Comparison of ENCODE assay signal across 21 mouse cellular contexts in genomic region chr12:28684674-28685073, GRCm38 (mm10). TPM values are rescaled to one million over a fixed set of nuclear protein-coding genes. Genes with fewer than 3 reads are reported as not detected.
DNase-seq lines count a peak whose midpoint lies in the region; ATAC-seq and TF ChIP-seq lines count a peak whose summit lies in the region.
"Had no signal": no experiment of that assay in that cellular context is flagged by ENCODE, and none has a peak within 500 bp of the region (broad histone marks: within the 10 kb centered on the region; RNA-seq: fewer than 3 reads in every experiment).

No protein-coding gene starts in this region.

- H3K4me1 ChIP-seq in liver, postnatal 0 days (ENCODE audit: insufficient read depth), result peaks cover 10% of the 10 kb centered on the region
- H3K4me1 ChIP-seq in cortical plate, adult 2 months (ENCODE audit: control insufficient read depth, insufficient read depth, low read length), result peaks cover 8% of the 10 kb centered on the region; the same call in 1 of the 2 replicates
- H3K4me1 ChIP-seq: embryonic facial prominence, embryonic 13.5 days; embryonic facial prominence, embryonic 15.5 days; forebrain, embryonic 13.5 days; forebrain, embryonic 15.5 days had no signal

- no peaks in the 10 kb centered on the region for H3K27me3 ChIP-seq in liver, postnatal 0 days (ENCODE audit: insufficient read depth, low read length)
- H3K27me3 ChIP-seq: embryonic facial prominence, embryonic 13.5 days; embryonic facial prominence, embryonic 15.5 days; forebrain, embryonic 13.5 days; forebrain, embryonic 15.5 days had no signal

- H3K9me3 ChIP-seq in liver, postnatal 0 days (ENCODE audit: low read length), result no peaks in the 10 kb centered on the region
- H3K9me3 ChIP-seq: embryonic facial prominence, embryonic 13.5 days; embryonic facial prominence, embryonic 15.5 days; forebrain, embryonic 10.5 days; forebrain, embryonic 13.5 days; forebrain, embryonic 15.5 days had no signal

- ATAC-seq in frontal cortex, adult (ENCODE audit: low TSS enrichment), result peak; percentile 69
- no peak for ATAC-seq in liver, postnatal 0 days
- ATAC-seq in megakaryocyte, adult 5-6 weeks (ENCODE audit: poor library complexity, severe bottlenecking), result no peak
- ATAC-seq: forebrain, embryonic 13.5 days; forebrain, embryonic 15.5 days had no signal

- 88% methylated on average over 1 of the region's 1 CpGs for WGBS in liver, postnatal 0 days (ENCODE audit: insufficient replicate concordance)

- H3K4me2 ChIP-seq in liver, postnatal 0 days (ENCODE audit: low read depth, low read length), result no peak overlapping the region
- H3K4me2 ChIP-seq: embryonic facial prominence, embryonic 13.5 days; embryonic facial prominence, embryonic 15.5 days; forebrain, embryonic 13.5 days; forebrain, embryonic 15.5 days had no signal

- H3K4me3 ChIP-seq in liver, postnatal 0 days (ENCODE audit: low read depth, low read length), result no peak overlapping the region
- H3K4me3 ChIP-seq in cortical plate, adult 2 months (ENCODE audit: insufficient read depth, low read length), result no peak overlapping the region
- H3K4me3 ChIP-seq: embryonic facial prominence, embryonic 13.5 days; embryonic facial prominence, embryonic 15.5 days; erythroblast, embryonic 14.5 days; forebrain, embryonic 10.5 days; forebrain, embryonic 13.5 days; forebrain, embryonic 15.5 days had no signal

- no peak overlapping the region for H3K9ac ChIP-seq in liver, postnatal 0 days (replicated peaks)
- H3K9ac ChIP-seq: embryonic facial prominence, embryonic 13.5 days; embryonic facial prominence, embryonic 15.5 days; forebrain, embryonic 13.5 days; forebrain, embryonic 15.5 days had no signal

- 0 out of 2 replicates have a peak overlapping the region, but pooled peaks have one; percentile 35 for H3K27ac ChIP-seq in liver, postnatal 0 days (ENCODE audit: low read depth)
- H3K27ac ChIP-seq in cortical plate, adult 2 months (ENCODE audit: insufficient read depth, low read length), result peak overlapping the region; percentile 21; the same call in 1 of the 2 replicates
- H3K27ac ChIP-seq: embryonic facial prominence, embryonic 13.5 days; embryonic facial prominence, embryonic 15.5 days; forebrain, embryonic 10.5 days; forebrain, embryonic 13.5 days; forebrain, embryonic 15.5 days had no signal

- TF ChIP-seq POLR2A in cortical plate, adult 2 months (IDR thresholded peaks at IDR 0.05; ENCODE audit: extremely low read depth, insufficient read depth, low read length), result no peak

- no peaks in the 10 kb centered on the region; the same call in none of the 2 replicates for H3K36me3 ChIP-seq in liver, postnatal 0 days (replicated peaks; ENCODE audit: insufficient read depth, low read length)
- H3K36me3 ChIP-seq: forebrain, embryonic 15.5 days had no signal

- no peak for TF ChIP-seq EP300 in liver, postnatal 0 days (IDR thresholded peaks at IDR 0.05; ENCODE audit: low read depth)

- DNase-seq in frontal cortex, postnatal 36 days (ENCODE audit: low spot score in 2 of 2), result no peak
- DNase-seq in liver, postnatal 0 days, result no peak
- no peak for DNase-seq in liver
- DNase-seq: adrenal gland, adult 2 months; adrenal gland, postnatal 10 days; adrenal gland, postnatal 25 days; cerebellum, adult 11-12 months; cerebellum, adult 2 months; cerebellum, adult 9-10 months; cerebellum, postnatal 10 days; cerebellum, postnatal 25 days; embryo, embryonic 11 days had no signal

- TF ChIP-seq CTCF in liver, postnatal 0 days (IDR thresholded peaks at IDR 0.05; ENCODE audit: low read depth), result no peak
- no peak for TF ChIP-seq CTCF in cortical plate, adult 2 months (IDR thresholded peaks at IDR 0.05; ENCODE audit: extremely low read depth, insufficient read depth, low read length)

RNA-seq across cellular contexts. Expression of gene Adi1, which starts 9.6 kb away (rescaled TPM):
- polyA plus RNA-seq in liver, postnatal 0 days (2015; fragmentation: Nextera tagmentation; extraction: Ambion mirVana), result 91.6 and 104 TPM in 2 replicates
- polyA plus RNA-seq in cortical plate, adult 2 months (2012; rRNA removed), result 40.7 and 41.7 TPM in 2 replicates
- total RNA-seq in megakaryocyte, adult 5-6 weeks (2015), result 28.8 and 32.0 TPM in 2 replicates
- total RNA-seq in megakaryocyte, adult 5-6 weeks (2017), result 7.6 and 9.1 TPM in 2 replicates

RNA-seq across cellular contexts. Expression of gene Rnaseh1, which starts 35.3 kb away (rescaled TPM):
- polyA plus RNA-seq in liver, postnatal 0 days (2015; fragmentation: Nextera tagmentation; extraction: Ambion mirVana), result 9.6 and 10.4 TPM in 2 replicates
- 18.7 and 19.6 TPM in 2 replicates for polyA plus RNA-seq in cortical plate, adult 2 months (2012; rRNA removed)
- total RNA-seq in megakaryocyte, adult 5-6 weeks (2015), result 17.1 and 21.2 TPM in 2 replicates
- 13.5 and 19.5 TPM in 2 replicates for total RNA-seq in megakaryocyte, adult 5-6 weeks (2017)

RNA-seq across cellular contexts. Expression of gene Rps7, which starts 48.9 kb away (rescaled TPM):
- 493 and 504 TPM in 2 replicates for polyA plus RNA-seq in liver, postnatal 0 days (2015; fragmentation: Nextera tagmentation; extraction: Ambion mirVana)
- polyA plus RNA-seq in cortical plate, adult 2 months (2012; rRNA removed), result 368 and 372 TPM in 2 replicates
- total RNA-seq in megakaryocyte, adult 5-6 weeks (2015), result 1,498 and 1,642 TPM in 2 replicates
- total RNA-seq in megakaryocyte, adult 5-6 weeks (2017), result 2,690 and 2,962 TPM in 2 replicates
